Mouse (Mus musculus) layer of hippocampus, adult 9-11 months (tissue): ENCODE data around the gene S100a4.

Experiments
- DNase-seq: peaks from one replicate; pipeline ENCODE4 v3.0.0; 2022

S100a4 gene

DNA sequence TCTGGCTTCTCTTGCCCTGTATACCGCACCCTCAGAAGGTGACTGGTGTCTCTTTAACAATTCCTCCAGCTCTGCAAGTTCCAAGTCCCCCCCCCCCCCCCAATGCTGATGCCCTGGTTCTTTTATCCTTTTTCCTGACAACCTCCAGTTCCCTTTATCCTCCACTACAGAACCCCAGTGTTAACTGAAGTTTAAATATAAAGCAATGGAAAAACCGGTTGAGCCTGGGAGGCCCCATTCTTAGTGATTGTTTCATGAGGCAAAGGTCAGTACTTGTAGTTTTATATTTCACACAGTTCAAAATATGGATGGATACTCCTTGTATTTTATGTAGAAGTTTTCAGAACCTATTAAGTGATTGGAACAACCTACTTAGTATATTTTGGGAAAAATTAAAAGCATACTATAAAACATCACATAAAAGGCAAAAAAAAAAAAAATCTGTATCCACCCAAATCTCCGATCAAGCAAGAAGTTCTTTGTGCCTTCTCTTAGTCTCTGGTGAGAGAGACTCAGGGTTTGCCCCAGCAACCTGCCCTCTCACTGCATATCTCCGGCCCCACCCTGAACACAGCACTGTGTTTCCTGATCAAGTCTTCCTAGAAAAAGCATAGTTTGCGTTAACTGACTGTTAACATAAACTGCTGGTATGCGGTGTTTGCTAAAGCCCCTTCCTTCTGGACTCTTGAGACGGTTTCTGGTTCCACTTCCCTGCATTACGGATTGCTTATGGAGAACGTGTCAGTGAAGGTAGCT, 22.9 kb downstream of the S100a4 start:
- no peak for DNase-seq

- DNase-seq = no peak
These were observed 23.8 kb downstream of the S100a4 start for GRCm38 (mm10) chr3:90627366-90627765.

DNA sequence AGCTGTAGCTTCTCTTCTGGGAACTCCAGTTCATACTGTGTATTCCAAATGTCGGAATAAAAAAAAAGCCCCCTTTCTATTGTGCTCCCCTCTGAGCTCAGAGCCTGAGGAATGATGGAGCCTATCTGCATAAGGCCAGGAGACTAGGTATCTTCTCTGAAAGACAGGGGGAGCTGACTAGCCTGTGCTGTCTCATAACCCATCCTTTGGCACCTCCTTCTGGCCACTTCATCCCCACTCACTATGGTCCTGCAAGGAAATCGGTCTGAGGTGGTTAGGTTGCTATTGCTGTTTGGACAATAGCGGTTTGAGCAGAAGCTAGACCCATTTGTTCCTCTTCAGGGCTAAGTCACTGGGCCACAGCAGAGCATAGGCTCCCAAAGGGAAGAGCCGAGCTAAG, 24.2 kb downstream of the S100a4 start:
- DNase-seq = no peak

GRCm38 (mm10) chr3:90629298-90629697, 25.7 kb downstream of the S100a4 start:
- no peak for DNase-seq

GRCm38 (mm10) chr3:90631984-90632383, 28.4 kb downstream of the S100a4 start:
- DNase-seq = no peak

GRCm38 (mm10) chr3:90638511-90639275, 35.1 kb downstream of the S100a4 start:
- no peak for DNase-seq

DNA sequence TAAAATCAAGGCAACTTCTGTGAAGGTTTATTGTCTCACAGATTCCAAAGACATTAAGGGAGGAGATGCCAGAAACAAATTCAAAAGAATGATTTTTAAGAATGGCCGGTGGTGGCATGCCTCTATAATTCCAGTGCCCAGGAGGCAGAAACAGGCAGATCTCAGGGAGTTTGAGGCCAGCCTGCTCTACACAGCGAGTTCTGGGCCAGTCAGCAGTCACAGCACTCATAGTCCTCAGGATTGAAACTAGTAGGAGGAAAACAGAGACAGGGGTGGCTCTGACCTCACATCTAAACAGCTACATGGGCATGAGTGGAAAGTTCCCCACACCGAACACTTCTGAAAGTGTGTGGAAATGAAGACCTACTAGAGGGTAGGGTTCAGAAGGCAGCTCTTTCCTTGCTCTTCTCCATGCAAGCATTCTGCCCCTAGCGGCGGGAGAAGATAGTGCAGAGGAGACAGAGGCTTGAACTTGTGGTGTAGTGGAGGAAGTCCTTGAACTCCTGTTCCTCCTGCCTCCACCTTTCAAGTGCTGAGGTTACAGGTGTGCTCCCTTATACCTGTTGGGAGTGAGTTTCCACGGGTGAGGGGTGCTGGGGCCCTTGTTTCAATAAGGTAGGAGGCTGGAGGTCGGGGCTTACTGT, 36.1 kb downstream of the S100a4 start:
- no peak for DNase-seq

GRCm38 (mm10) chr3:90640981-90641380, 37.4 kb downstream of the S100a4 start:
- DNase-seq = no peak

DNA sequence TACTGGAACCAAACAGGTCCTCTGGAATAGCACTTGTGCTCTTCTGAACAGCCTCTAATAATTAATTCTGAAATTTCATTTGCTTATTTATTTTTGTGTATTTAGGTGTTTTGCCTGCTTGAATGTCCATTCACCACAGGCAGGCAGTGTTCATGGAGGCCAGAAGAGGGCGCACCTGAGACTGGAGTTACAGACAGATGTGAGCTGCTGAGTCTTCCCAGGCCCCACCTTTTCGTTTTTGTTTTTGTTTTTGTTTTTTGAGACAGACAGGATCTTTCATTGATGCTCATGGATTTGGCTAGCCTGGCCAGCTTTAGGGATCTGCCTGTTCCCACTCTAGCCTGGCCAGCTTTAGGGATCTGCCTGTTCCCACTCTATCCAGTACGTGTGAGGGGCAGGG, 40.6 kb downstream of the S100a4 start:
- DNase-seq = peak; percentile 41

DNA sequence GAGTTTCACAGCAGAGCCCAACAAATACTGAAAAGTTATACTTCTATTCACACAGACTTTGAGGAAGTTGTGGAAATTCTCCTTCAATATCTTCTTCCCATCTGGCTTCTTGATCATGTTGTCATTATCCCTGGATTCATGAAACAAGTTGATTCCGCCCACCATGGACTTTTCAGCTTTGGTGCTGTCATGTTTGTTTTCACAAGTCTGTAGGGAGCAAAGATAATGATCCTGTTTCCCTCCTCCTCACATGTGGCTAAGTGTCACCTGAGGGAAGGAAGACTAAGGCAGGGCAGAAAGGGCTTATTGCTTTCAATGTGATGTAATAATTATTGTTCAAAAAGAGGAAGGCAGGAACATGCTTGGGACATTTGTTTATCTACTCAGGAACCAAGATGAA, 43.7 kb downstream of the S100a4 start:
- no peak for DNase-seq

- peak; percentile 25 for DNase-seq
These were observed 45.4 kb downstream of the S100a4 start for GRCm38 (mm10) chr3:90648981-90649380.

DNA sequence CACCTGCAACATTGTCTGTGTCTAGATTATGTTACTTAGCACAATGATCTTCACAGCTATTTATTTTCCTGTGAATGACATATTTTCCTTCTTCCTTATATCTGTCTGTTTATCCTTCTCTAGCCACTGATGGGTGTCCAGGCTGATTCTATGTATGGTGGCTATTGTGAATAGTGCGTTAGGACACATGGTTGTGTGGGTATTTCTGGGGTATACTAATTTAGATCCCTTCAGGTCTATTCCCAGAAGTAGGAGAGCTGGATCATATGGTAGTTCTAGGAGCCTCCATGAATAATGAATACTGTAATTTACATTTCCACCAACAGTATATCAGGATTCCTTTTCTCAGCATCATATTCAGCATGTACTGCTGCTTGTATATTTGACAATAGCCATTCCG, 46.3 kb downstream of the S100a4 start:
- no peak for DNase-seq

- peak; percentile 64 for DNase-seq
These were observed 49.4 kb downstream of the S100a4 start for GRCm38 (mm10) chr3:90652878-90653508.

DNA sequence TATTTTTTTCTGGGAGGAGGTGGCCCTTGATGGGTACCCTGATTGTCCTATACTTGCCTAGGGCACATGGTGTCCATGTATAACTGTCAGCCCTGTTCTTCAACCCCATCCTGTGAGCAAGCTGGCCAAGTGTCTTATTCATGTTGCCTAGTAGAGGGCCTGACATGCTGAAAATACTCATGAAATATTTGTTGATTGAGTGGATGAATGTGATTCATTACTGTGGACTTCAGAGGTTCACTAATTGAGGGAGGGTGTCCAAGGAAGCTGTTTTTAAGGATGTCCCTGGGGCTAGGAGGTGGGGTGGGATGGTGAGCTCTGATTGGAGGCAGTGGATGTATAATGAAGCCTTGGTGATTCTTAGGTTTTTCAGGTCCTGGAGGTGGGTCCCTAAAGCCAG, 50.1 kb downstream of the S100a4 start, which contains the start of gene S100a7a:
TSS of gene S100a7a (plus strand) at position 301 of the 400 bp plus-strand sequence.
- no peak for DNase-seq
